Mouse (Mus musculus) limb, embryonic 14.5 days (tissue): ENCODE measurements around the gene Nfyb. TPM values are rescaled to one million over a fixed set of nuclear protein-coding genes. Genes with fewer than 3 reads are reported as not detected.

Experiments used
- ATAC-seq: fragments of 200-750 bp; cut with Nextera tagmentation; 2 replicates; pipeline ENCODE4 v1.8.0; 2017; ENCODE audit warnings: low read depth, moderate number of reproducible peaks, moderate TSS enrichment; ENCODE audit not compliant: low FRiP score
- DNase-seq: peaks from one replicate; pipeline ENCODE4 v3.0.0-alpha.2; 2015; ENCODE audit warnings: low spot score
- H3K27ac ChIP-seq: fragments of 300-500 bp; sonication (generic); replicated peaks from 2 replicates; pipeline ENCODE4 v1.5.1; 2014; ENCODE audit warnings: low read depth, mild to moderate bottlenecking, low read length, moderate library complexity, mixed read lengths
- H3K27me3 ChIP-seq: fragments of 300-500 bp; sonication (generic); 2 replicates; pipeline ENCODE4 v1.6.1; 2014; ENCODE audit warnings: low read length, mixed read lengths; ENCODE audit not compliant: control insufficient read depth, insufficient read depth
- H3K36me3 ChIP-seq: fragments of 300-500 bp; sonication (generic); 2 replicates; pipeline ENCODE4 v1.6.1; 2014; ENCODE audit warnings: mild to moderate bottlenecking, low read length, moderate library complexity, mixed read lengths; ENCODE audit not compliant: control insufficient read depth, insufficient read depth
- H3K4me1 ChIP-seq: fragments of 300-500 bp; sonication (generic); 2 replicates; pipeline ENCODE4 v1.6.1; 2014; ENCODE audit warnings: antibody characterized with exemption, low read length, mixed read lengths; ENCODE audit not compliant: control insufficient read depth, insufficient read depth
- H3K4me2 ChIP-seq: fragments of 300-500 bp; sonication (generic); replicated peaks from 2 replicates; pipeline ENCODE4 v1.6.1; 2014; ENCODE audit warnings: low read depth, mild to moderate bottlenecking, low read length, moderate library complexity; ENCODE audit not compliant: severe bottlenecking
- H3K4me3 ChIP-seq: fragments of 300-500 bp; sonication (generic); replicated peaks from 2 replicates; pipeline ENCODE4 v1.5.1; 2014; ENCODE audit warnings: low read length
- H3K9ac ChIP-seq: fragments of 300-500 bp; sonication (generic); 2 replicates; pipeline ENCODE4 v1.6.1; 2014; ENCODE audit warnings: mild to moderate bottlenecking, low read depth, low read length, moderate library complexity; ENCODE audit not compliant: severe bottlenecking
- H3K9me3 ChIP-seq: fragments of 300-500 bp; sonication (generic); 2 replicates; pipeline ENCODE4 v1.6.1; 2016; ENCODE audit warnings: low read length; ENCODE audit not compliant: control insufficient read depth
- POLR2A ChIP-seq: fragments of 200-500 bp; IDR thresholded peaks from 2 replicates; pipeline ENCODE4 v1.8.0; 2012; ENCODE audit warnings: inconsistent platforms, mild to moderate bottlenecking, moderate library complexity, borderline replicate concordance; ENCODE audit not compliant: insufficient read depth, insufficient read length; ENCODE audit errors: extremely low read depth
- WGBS: fragments of 180-500 bp; shearing (Covaris S2); extraction: QIAGEN DNeasy Blood & Tissue Kit; methylation state at CpG from one replicate; pipeline ENCODE4 v1.1.7; 2014; 5-methylcytosine and 5-hydroxymethylcytosine counted together
- polyA plus RNA-seq, 2 experiments: library from polyadenylated mRNA; depleted of rRNA in 1 of 2; stranded (reverse) in 1 of 2; unstranded in 1 of 2; fragments of >200 nt; fragmentation: Nextera tagmentation in 1 of 2; extraction: Ambion mirVana in 1 of 2; gene quantifications; 2 replicates each; pipeline versions ENCODE4 v1.2.1 to v1.2.3; 2012 to 2014

The Nfyb gene
- polyA plus RNA-seq, 2 experiments: 41.0 to 41.3 TPM

GRCm38 (mm10) chr10:82771595-82772170, 7.7 kb upstream of the Nfyb start:
- H3K9ac ChIP-seq: no peak overlapping the region
- H3K4me2 ChIP-seq: no peak overlapping the region
- H3K27ac ChIP-seq: no peak overlapping the region
- no peak for TF ChIP-seq POLR2A
- ATAC-seq (no peak), DNase-seq (no peak)
- H3K36me3 ChIP-seq: no peaks in the 10 kb centered on the region
- H3K9me3 ChIP-seq: no peaks in the 10 kb centered on the region
- 62% methylated on average over 9 of the region's 9 CpGs for WGBS
- no peaks in the 10 kb centered on the region for H3K4me1 ChIP-seq
- no peak overlapping the region for H3K4me3 ChIP-seq
- H3K27me3 ChIP-seq: no peaks in the 10 kb centered on the region

- H3K4me2 ChIP-seq: no peak overlapping the region
Measured at GRCm38 (mm10) chr10:82770713-82771112, 6.8 kb upstream of the Nfyb start.

DNA sequence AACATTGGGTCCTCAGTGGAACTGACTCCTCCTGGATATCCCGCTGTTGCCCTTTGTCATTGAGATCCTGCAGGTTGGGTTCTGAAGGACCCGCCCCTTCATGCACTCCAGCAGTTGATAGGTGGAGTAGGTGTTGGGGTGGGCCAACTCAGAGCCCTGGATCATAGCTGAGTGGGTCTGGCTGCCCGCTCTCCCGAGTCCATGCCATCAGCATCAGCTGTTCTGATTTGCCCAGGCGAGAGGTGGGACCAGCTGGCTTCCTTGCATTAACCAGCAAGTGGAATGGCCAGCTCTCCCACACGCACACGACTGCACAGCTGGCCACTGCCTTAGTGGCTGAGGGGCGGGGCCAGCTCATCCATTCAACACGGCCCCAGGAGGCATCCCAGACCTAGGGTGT, 5.0 kb upstream of the Nfyb start:
- peaks cover 4% of the 10 kb centered on the region for H3K4me1 ChIP-seq
- H3K27me3 ChIP-seq: no peaks in the 10 kb centered on the region
- no peak overlapping the region for H3K27ac ChIP-seq
- TF ChIP-seq POLR2A: no peak
- H3K4me3 ChIP-seq: no peak overlapping the region
- no peak overlapping the region for H3K9ac ChIP-seq
- no peaks in the 10 kb centered on the region for H3K36me3 ChIP-seq
- no peak overlapping the region for H3K4me2 ChIP-seq
- ATAC-seq: no peak
- no peaks in the 10 kb centered on the region for H3K9me3 ChIP-seq
- 27% methylated on average over 9 of the region's 9 CpGs for WGBS
- DNase-seq: no peak

More at GRCm38 (mm10) chr10:82770713-82771112, 6.8 kb upstream of the Nfyb start:
- Histone ChIP-seq H3K27ac (no peak overlapping the region), H3K9me3 (no peaks in the 10 kb centered on the region), H3K36me3 (no peaks in the 10 kb centered on the region), H3K4me1 (no peaks in the 10 kb centered on the region), H3K27me3 (no peaks in the 10 kb centered on the region), H3K9ac (no peak overlapping the region), H3K4me3 (no peak overlapping the region)
- WGBS: 71% methylated on average over 2 of the region's 2 CpGs
- TF ChIP-seq POLR2A: no peak
- no peak for DNase-seq
- no peak for ATAC-seq

- no peaks in the 10 kb centered on the region for H3K27me3 ChIP-seq
- H3K27ac ChIP-seq: peak overlapping the region; percentile 100
- H3K4me1 ChIP-seq: peaks cover 15% of the 10 kb centered on the region
- under 1% methylated on average over 40 of the region's 48 CpGs for WGBS
- H3K9ac ChIP-seq: peak overlapping the region; percentile 99
- peak overlapping the region; percentile 89 for H3K4me3 ChIP-seq
- DNase-seq (peak; percentile 19), ATAC-seq (peak; percentile 24; the same call in 1 of the 2 replicates)
- TF ChIP-seq POLR2A: no peak
- no peaks in the 10 kb centered on the region for H3K9me3 ChIP-seq
- H3K4me2 ChIP-seq: peak overlapping the region; percentile 71
- peaks cover 28% of the 10 kb centered on the region for H3K36me3 ChIP-seq
Measured at GRCm38 (mm10) chr10:82762756-82763681, 925 bp downstream of the Nfyb start.

GRCm38 (mm10) chr10:82761037-82761811, 2.7 kb downstream of the Nfyb start:
- TF ChIP-seq POLR2A: no peak
- no peak overlapping the region for H3K4me3 ChIP-seq
- WGBS: 77% methylated on average over 9 of the region's 9 CpGs
- H3K4me2 ChIP-seq: no peak overlapping the region
- H3K36me3 ChIP-seq: peaks cover 46% of the 10 kb centered on the region
- peaks cover 19% of the 10 kb centered on the region for H3K4me1 ChIP-seq
- no peak overlapping the region for H3K27ac ChIP-seq
- H3K9ac ChIP-seq: 0 out of 2 replicates have a peak overlapping the region, but pooled peaks have one; percentile 34
- ATAC-seq: no peak
- H3K27me3 ChIP-seq: no peaks in the 10 kb centered on the region
- no peaks in the 10 kb centered on the region for H3K9me3 ChIP-seq
- DNase-seq: no peak
